Mouse (Mus musculus) testis, adult 2 months (tissue): ENCODE data around the gene Il2ra. TPM values are rescaled to one million over a fixed set of nuclear protein-coding genes. Genes with fewer than 3 reads are reported as not detected.

Source experiments
- H3K27ac ChIP-seq: fragments of 200-500 bp; 2 replicates; pipeline ENCODE4 v1.5.1; 2012; ENCODE audit warnings: low read depth, low read length; ENCODE audit not compliant: control insufficient read depth, insufficient read depth
- H3K27me3 ChIP-seq: fragments of 200-500 bp; 2 replicates; pipeline ENCODE4 v1.6.1; 2012; ENCODE audit warnings: mild to moderate bottlenecking, low read length, moderate library complexity; ENCODE audit not compliant: control insufficient read depth, insufficient read depth
- H3K36me3 ChIP-seq: fragments of 200-500 bp; 2 replicates; pipeline ENCODE4 v1.6.1; 2012; ENCODE audit warnings: mild to moderate bottlenecking, low read length; ENCODE audit not compliant: control insufficient read depth, insufficient read depth
- H3K4me1 ChIP-seq: fragments of 200-500 bp; 2 replicates; pipeline ENCODE4 v1.6.1; 2012; ENCODE audit warnings: low read length; ENCODE audit not compliant: control insufficient read depth, insufficient read depth
- H3K4me3 ChIP-seq: fragments of 200-500 bp; 2 replicates; pipeline ENCODE4 v1.5.1; 2012; ENCODE audit warnings: low read depth, mild to moderate bottlenecking, low read length, moderate library complexity, mixed read lengths; ENCODE audit not compliant: control insufficient read depth
- CTCF ChIP-seq: fragments of 200-500 bp; IDR thresholded peaks from 2 replicates; pipeline ENCODE4 v1.5.1; 2012; ENCODE audit warnings: low read depth, mild to moderate bottlenecking, inconsistent platforms, low read length, moderate library complexity; ENCODE audit not compliant: control insufficient read depth, insufficient read depth, insufficient replicate concordance
- POLR2A ChIP-seq: fragments of 200-500 bp; IDR thresholded peaks from 2 replicates; pipeline ENCODE4 v1.6.1; 2012; ENCODE audit warnings: low read depth, mild to moderate bottlenecking, inconsistent platforms, low read length, moderate library complexity; ENCODE audit not compliant: control insufficient read depth
- polyA plus RNA-seq: library from polyadenylated mRNA; depleted of rRNA; stranded (reverse); fragments of >200 nt; gene quantifications from 2 replicates; pipeline ENCODE4 v1.2.3, GENCODE M21; 2012

Il2ra gene
- polyA plus RNA-seq, 1 experiment, result 0.06 TPM

GRCm38 (mm10) chr2:11693352-11693751 lies 50.7 kb downstream of the Il2ra start:
- H3K4me1 ChIP-seq, result no peaks in the 10 kb centered on the region
- no peaks in the 10 kb centered on the region for H3K27me3 ChIP-seq
- H3K36me3 ChIP-seq, result no peaks in the 10 kb centered on the region
- H3K4me3 ChIP-seq, result no peak overlapping the region
- no peak for TF ChIP-seq POLR2A
- TF ChIP-seq CTCF, result no peak
- H3K27ac ChIP-seq, result no peak overlapping the region

- Histone ChIP-seq H3K36me3 (no peaks in the 10 kb centered on the region), H3K27ac (no peak overlapping the region), H3K4me1 (no peaks in the 10 kb centered on the region), H3K27me3 (no peaks in the 10 kb centered on the region), H3K4me3 (no peak overlapping the region)
- TF ChIP-seq CTCF (no peak), POLR2A (no peak)
These were observed 51.5 kb downstream of the Il2ra start for GRCm38 (mm10) chr2:11694104-11694503.

- no peak overlapping the region for H3K4me3 ChIP-seq
- no peak overlapping the region for H3K27ac ChIP-seq
- H3K4me1 ChIP-seq, result no peaks in the 10 kb centered on the region
- H3K36me3 ChIP-seq, result no peaks in the 10 kb centered on the region
- H3K27me3 ChIP-seq, result no peaks in the 10 kb centered on the region
- TF ChIP-seq CTCF (no peak), POLR2A (no peak)
These were observed 53.3 kb downstream of the Il2ra start for GRCm38 (mm10) chr2:11695867-11696266.

DNA sequence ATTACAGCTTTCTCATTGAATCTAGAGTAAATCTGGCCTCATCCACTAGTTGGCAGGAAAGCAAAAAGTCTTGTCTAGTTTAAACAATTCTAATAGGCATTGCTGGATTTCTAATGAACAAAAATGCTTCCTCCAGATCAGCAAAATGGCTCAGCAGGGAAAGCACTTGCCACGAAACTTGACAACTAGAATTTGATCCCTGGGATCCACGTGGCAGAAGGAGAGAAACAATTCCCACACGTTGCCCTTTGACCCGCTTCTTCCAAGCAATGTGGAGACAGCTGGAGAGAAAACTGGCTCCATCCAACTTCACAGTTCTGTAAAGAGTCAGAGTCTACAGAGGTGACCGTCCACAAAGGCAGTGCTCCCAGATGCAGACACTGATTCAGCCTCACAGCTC lies 56.4 kb downstream of the Il2ra start:
- no peak overlapping the region for H3K27ac ChIP-seq
- no peak overlapping the region for H3K4me3 ChIP-seq
- H3K27me3 ChIP-seq, result no peaks in the 10 kb centered on the region
- no peaks in the 10 kb centered on the region for H3K36me3 ChIP-seq
- no peaks in the 10 kb centered on the region for H3K4me1 ChIP-seq
- TF ChIP-seq POLR2A (no peak), CTCF (no peak)

DNA sequence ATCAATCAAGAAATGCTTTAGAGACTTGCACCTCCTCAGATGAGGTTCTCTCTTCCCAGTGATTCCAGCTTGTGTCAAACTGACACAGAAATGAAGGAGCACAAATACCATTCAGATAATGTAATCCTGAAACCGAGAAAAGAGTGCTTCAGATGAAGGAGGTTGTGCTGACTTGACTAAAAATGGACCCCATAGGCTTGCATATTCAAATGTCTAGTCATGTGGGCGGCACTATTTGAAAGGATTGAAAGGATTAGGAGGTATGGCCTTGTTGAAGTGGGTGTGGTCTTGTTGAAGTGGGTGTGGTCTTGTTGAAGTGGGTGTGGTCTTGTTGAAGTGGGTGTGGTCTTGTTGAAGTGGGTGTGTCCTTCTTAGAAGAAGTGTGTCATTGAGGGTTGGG lies 57.3 kb downstream of the Il2ra start:
- Histone ChIP-seq H3K27ac (no peak overlapping the region), H3K4me1 (no peaks in the 10 kb centered on the region), H3K27me3 (no peaks in the 10 kb centered on the region), H3K36me3 (no peaks in the 10 kb centered on the region), H3K4me3 (no peak overlapping the region)
- TF ChIP-seq POLR2A, result no peak
- TF ChIP-seq CTCF, result no peak

DNA sequence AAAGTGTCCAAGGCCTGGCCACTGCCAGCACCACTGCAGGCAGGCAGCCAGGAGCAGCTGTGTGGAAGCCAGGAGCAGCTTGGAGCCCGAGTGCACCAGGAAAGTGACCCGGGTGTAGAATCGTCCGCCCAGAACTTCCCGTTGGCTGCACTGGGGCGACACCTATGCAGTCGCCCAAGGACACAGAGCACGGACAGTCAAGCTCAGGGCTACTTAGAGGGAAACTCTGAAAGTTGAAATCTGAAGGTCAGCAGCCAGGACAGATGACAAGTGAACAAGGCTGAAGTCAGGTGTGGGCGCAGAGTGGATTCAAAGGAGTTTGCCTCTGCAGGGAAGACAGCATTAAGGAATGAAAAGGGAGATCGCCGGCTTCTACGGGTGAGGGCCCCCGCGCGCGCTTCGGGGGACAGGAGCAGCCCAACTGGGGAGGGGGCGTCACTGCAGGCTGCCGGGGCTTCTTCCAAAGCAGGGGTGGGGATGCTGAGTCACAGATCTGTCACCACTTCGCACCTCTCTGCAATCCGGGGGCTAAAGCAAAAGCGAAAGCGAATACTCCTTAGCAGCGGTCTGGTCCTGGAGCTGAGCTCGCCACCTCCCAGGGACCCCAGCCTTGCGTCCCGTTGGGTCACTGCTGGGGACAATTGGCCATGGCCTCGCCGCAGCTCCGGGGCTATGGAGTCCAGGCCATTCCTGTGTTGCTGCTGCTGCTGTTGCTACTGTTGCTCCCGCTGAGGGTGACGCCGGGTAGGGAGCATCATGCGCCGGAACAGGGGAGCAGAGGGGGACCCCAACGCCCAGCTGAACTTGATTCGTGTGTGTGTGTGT lies 62.8 kb downstream of the Il2ra start, which contains the start of gene Il15ra:
Gene Il15ra, plus strand, starts transcription at position 90 of the 825 bp plus-strand sequence.
- H3K4me1 ChIP-seq, result peaks cover 2% of the 10 kb centered on the region; the same call in 1 of the 2 replicates
- no peaks in the 10 kb centered on the region for H3K36me3 ChIP-seq
- peak within 1 kb of the TSS; percentile 81 for H3K4me3 ChIP-seq
- H3K27ac ChIP-seq, result peak within 1 kb of the TSS; percentile 58
- H3K27me3 ChIP-seq, result no peaks in the 10 kb centered on the region
- no peak for TF ChIP-seq POLR2A
- no peak for TF ChIP-seq CTCF

- no peaks in the 10 kb centered on the region for H3K36me3 ChIP-seq
- H3K27ac ChIP-seq, result peak overlapping the region; percentile 58
- H3K4me3 ChIP-seq, result peak overlapping the region; percentile 81
- H3K4me1 ChIP-seq, result peaks cover 2% of the 10 kb centered on the region; the same call in 1 of the 2 replicates
- TF ChIP-seq POLR2A (0 out of 2 replicates have a peak, but pooled peaks have one; percentile 21), CTCF (no peak)
- no peaks in the 10 kb centered on the region for H3K27me3 ChIP-seq
These were observed 63.6 kb downstream of the Il2ra start for GRCm38 (mm10) chr2:11706030-11706745.
